Comparison of ENCODE assay signal across 15 mouse cellular contexts in the genomic region with DNA sequence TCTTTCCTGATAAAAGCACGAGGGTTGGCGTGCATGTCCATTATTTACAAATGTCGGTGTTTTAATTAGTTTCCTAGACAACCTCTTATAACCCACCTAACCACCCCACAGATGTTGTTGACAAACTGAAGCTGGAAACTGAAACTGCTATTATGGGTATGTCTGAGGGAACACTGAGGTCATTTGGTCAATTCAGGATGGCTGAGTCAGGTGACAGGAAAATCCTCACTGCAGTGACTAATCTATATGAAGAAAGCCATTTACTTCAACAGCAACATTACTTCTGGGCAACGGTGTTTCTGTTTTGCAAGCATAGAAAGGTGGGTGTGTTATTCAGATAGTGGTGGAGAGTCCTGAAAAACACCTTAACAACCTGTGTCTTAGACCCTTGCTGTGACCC. TPM values are rescaled to one million over a fixed set of nuclear protein-coding genes. Genes with fewer than 3 reads are reported as not detected.
DNase-seq lines count a peak whose midpoint lies in the region; ATAC-seq lines count a peak whose summit lies in the region.
"Had no signal": no experiment of that assay in that cellular context is flagged by ENCODE, and none has a peak within 500 bp of the region (broad histone marks: within the 10 kb centered on the region; RNA-seq: fewer than 3 reads in every experiment).

No protein-coding gene starts in this region.

- peak overlapping the region; percentile 57; the same call in 1 of the 2 replicates for H3K27ac ChIP-seq in heart, embryonic 12.5 days (ENCODE audit: poor library complexity, severe bottlenecking)
- H3K27ac ChIP-seq in midbrain, embryonic 11.5 days (ENCODE audit: low read depth, low read length) = no peak overlapping the region
- no peak overlapping the region for H3K27ac ChIP-seq in midbrain, embryonic 10.5 days (replicated peaks)
- peak overlapping the region; percentile 81 for H3K27ac ChIP-seq in limb, embryonic 10.5 days
- H3K27ac ChIP-seq: midbrain, embryonic 13.5 days; neural tube, embryonic 12.5 days had no signal

- intact Hi-C loops in left cerebral cortex, postnatal 10 days (cut with DNase I) = no loop called here

- no peaks in the 10 kb centered on the region for H3K36me3 ChIP-seq in heart, embryonic 12.5 days
- no peaks in the 10 kb centered on the region for H3K36me3 ChIP-seq in midbrain, embryonic 11.5 days (ENCODE audit: control insufficient read depth, insufficient read depth, low read length)
- H3K36me3 ChIP-seq in midbrain, embryonic 10.5 days = no peaks in the 10 kb centered on the region
- peaks cover 40% of the 10 kb centered on the region for H3K36me3 ChIP-seq in limb, embryonic 10.5 days
- H3K36me3 ChIP-seq: midbrain, embryonic 13.5 days; neural tube, embryonic 12.5 days had no signal

- DNase-seq in heart, adult 8-10 months (ENCODE audit: low spot score) = no peak
- peak; percentile 66 for DNase-seq in midbrain, embryonic 11.5 days (ENCODE audit: low spot score, missing footprints)
- DNase-seq in midbrain, embryonic 10.5 days (ENCODE audit: low spot score) = no peak
- no peak for DNase-seq in limb, embryonic 10.5 days (ENCODE audit: low spot score)
- no peak for DNase-seq in embryo, embryonic 11 days
- no peak for DNase-seq in left cerebral cortex, postnatal 10 days (ENCODE audit: extremely low spot score in 1 of 2, low spot score in 2 of 2)
- DNase-seq: adrenal gland, postnatal 25 days; cerebellum, adult 11 months; gastrocnemius, postnatal 36 days had no signal

- H3K9ac ChIP-seq in heart, embryonic 12.5 days = no peak overlapping the region
- H3K9ac ChIP-seq in midbrain, embryonic 11.5 days (ENCODE audit: low read length) = no peak overlapping the region
- H3K9ac ChIP-seq: midbrain, embryonic 13.5 days; neural tube, embryonic 12.5 days had no signal

- H3K4me2 ChIP-seq in heart, embryonic 12.5 days = no peak overlapping the region
- H3K4me2 ChIP-seq in midbrain, embryonic 11.5 days = no peak overlapping the region
- H3K4me2 ChIP-seq: midbrain, embryonic 13.5 days; neural tube, embryonic 12.5 days had no signal

- no peaks in the 10 kb centered on the region for H3K9me3 ChIP-seq in heart, embryonic 12.5 days (replicated peaks)
- no peaks in the 10 kb centered on the region for H3K9me3 ChIP-seq in midbrain, embryonic 11.5 days (ENCODE audit: control insufficient read depth, low read length)
- no peaks in the 10 kb centered on the region for H3K9me3 ChIP-seq in midbrain, embryonic 10.5 days (replicated peaks)
- H3K9me3 ChIP-seq in limb, embryonic 10.5 days (replicated peaks) = no peaks in the 10 kb centered on the region
- H3K9me3 ChIP-seq: midbrain, embryonic 13.5 days; neural tube, embryonic 12.5 days had no signal

- ATAC-seq in heart, embryonic 12.5 days (ENCODE audit: insufficient number of reproducible peaks, low FRiP score) = no peak
- ATAC-seq in midbrain, embryonic 11.5 days (ENCODE audit: low FRiP score) = no peak
- no peak for ATAC-seq in erythroid progenitor cell, adult 5-6 weeks (replicated peaks; ENCODE audit: low FRiP score, poor library complexity, severe bottlenecking)
- ATAC-seq: forebrain, embryonic 16.5 days; inflammation-experienced regulatory T-cells, adult 6 months; midbrain, embryonic 13.5 days had no signal

- WGBS in heart, embryonic 12.5 days = 60% methylated on average over 4 of the region's 4 CpGs
- WGBS in midbrain, embryonic 11.5 days = 82% methylated on average over 4 of the region's 4 CpGs
- WGBS in midbrain, embryonic 10.5 days = 81% methylated on average over 4 of the region's 4 CpGs
- WGBS in limb, embryonic 10.5 days = 31% methylated on average over 4 of the region's 4 CpGs

- H3K27me3 ChIP-seq in heart, embryonic 12.5 days (replicated peaks) = no peaks in the 10 kb centered on the region
- no peaks in the 10 kb centered on the region for H3K27me3 ChIP-seq in midbrain, embryonic 11.5 days (ENCODE audit: control insufficient read depth, insufficient read depth, low read length)
- peaks cover 9% of the 10 kb centered on the region for H3K27me3 ChIP-seq in midbrain, embryonic 10.5 days (ENCODE audit: low read depth, poor library complexity, severe bottlenecking)
- H3K27me3 ChIP-seq in limb, embryonic 10.5 days (ENCODE audit: low read depth, poor library complexity, severe bottlenecking) = no peaks in the 10 kb centered on the region
- H3K27me3 ChIP-seq: neural tube, embryonic 12.5 days had no signal

- no peak overlapping the region for H3K4me3 ChIP-seq in heart, embryonic 12.5 days
- H3K4me3 ChIP-seq in midbrain, embryonic 11.5 days (ENCODE audit: low read depth, low read length) = no peak overlapping the region
- no peak overlapping the region for H3K4me3 ChIP-seq in midbrain, embryonic 10.5 days
- no peak overlapping the region for H3K4me3 ChIP-seq in limb, embryonic 10.5 days
- H3K4me3 ChIP-seq: midbrain, embryonic 13.5 days; neural tube, embryonic 12.5 days had no signal

- H3K4me1 ChIP-seq in heart, embryonic 12.5 days (replicated peaks) = peaks cover 23% of the 10 kb centered on the region
- no peaks in the 10 kb centered on the region; the same call in 1 of the 2 replicates for H3K4me1 ChIP-seq in midbrain, embryonic 11.5 days (ENCODE audit: control insufficient read depth, insufficient read depth, low read length)
- peaks cover 12% of the 10 kb centered on the region for H3K4me1 ChIP-seq in midbrain, embryonic 10.5 days
- peaks cover 79% of the 10 kb centered on the region for H3K4me1 ChIP-seq in limb, embryonic 10.5 days
- H3K4me1 ChIP-seq: neural tube, embryonic 12.5 days had no signal

RNA-seq across cellular contexts. Expression of a gene that starts 12.4 kb away (rescaled TPM):
- polyA plus RNA-seq in heart, embryonic 12.5 days (2016; fragmentation: Nextera tagmentation; extraction: Ambion mirVana) = 5.2 and 6.0 TPM in 2 replicates
- total RNA-seq in heart, adult 8-10 months (2022) = 10 to 100 TPM; 19.0 to 28.2 (median 24.9) TPM
- polyA plus RNA-seq in midbrain, embryonic 11.5 days (2014; fragmentation: Nextera tagmentation; extraction: Ambion mirVana) = 9.6 and 12.9 TPM in 2 replicates
- 10.0 and 10.4 TPM in 2 replicates for polyA plus RNA-seq in midbrain, embryonic 10.5 days (2016; fragmentation: Nextera tagmentation; extraction: Ambion mirVana)
- polyA plus RNA-seq in limb, embryonic 10.5 days (2016; fragmentation: Nextera tagmentation; extraction: Ambion mirVana) = 58.8 and 63.8 TPM in 2 replicates
- total RNA-seq in erythroid progenitor cell, adult 5-6 weeks (2015; ENCODE audit: low replicate concordance) = not detected in 2 replicates
- 0.26 and 0.53 TPM in 2 replicates for total RNA-seq in erythroid progenitor cell, adult 5-6 weeks (2017; ENCODE audit: low replicate concordance)
- 1 to 10 TPM; 1.9 to 2.0 TPM for total RNA-seq in left cerebral cortex, postnatal 10 days (2021)

RNA-seq across cellular contexts. Expression of a gene that starts 48.8 kb away (rescaled TPM):
- polyA plus RNA-seq in heart, embryonic 12.5 days (2016; fragmentation: Nextera tagmentation; extraction: Ambion mirVana) = 32.9 and 37.8 TPM in 2 replicates
- total RNA-seq in heart, adult 8-10 months (2022) = 10 to 100 TPM; 10.1 to 11.6 (median 10.8) TPM
- polyA plus RNA-seq in midbrain, embryonic 11.5 days (2014; fragmentation: Nextera tagmentation; extraction: Ambion mirVana) = 44.6 and 45.3 TPM in 2 replicates
- polyA plus RNA-seq in midbrain, embryonic 10.5 days (2016; fragmentation: Nextera tagmentation; extraction: Ambion mirVana) = 55.8 and 56.5 TPM in 2 replicates
- polyA plus RNA-seq in limb, embryonic 10.5 days (2016; fragmentation: Nextera tagmentation; extraction: Ambion mirVana) = 52.2 and 57.8 TPM in 2 replicates
- total RNA-seq in erythroid progenitor cell, adult 5-6 weeks (2015; ENCODE audit: low replicate concordance) = 21.0 and 31.4 TPM in 2 replicates
- 4.2 and 21.2 TPM in 2 replicates for total RNA-seq in erythroid progenitor cell, adult 5-6 weeks (2017; ENCODE audit: low replicate concordance)
- 10 to 100 TPM; 21.6 to 23.2 TPM for total RNA-seq in left cerebral cortex, postnatal 10 days (2021)

Comparison
In these comparisons a context has a peak if more than half of its experiments do, and no peak if none do; other contexts are left out.
1. H3K27ac ChIP-seq: peak in heart, embryonic 12.5 days (single experiment) and limb, embryonic 10.5 days (single experiment); none in midbrain, embryonic 11.5 days (single experiment) and midbrain, embryonic 10.5 days (single experiment).